9 mouse cellular contexts compared by ENCODE assay signal in the genomic region with DNA sequence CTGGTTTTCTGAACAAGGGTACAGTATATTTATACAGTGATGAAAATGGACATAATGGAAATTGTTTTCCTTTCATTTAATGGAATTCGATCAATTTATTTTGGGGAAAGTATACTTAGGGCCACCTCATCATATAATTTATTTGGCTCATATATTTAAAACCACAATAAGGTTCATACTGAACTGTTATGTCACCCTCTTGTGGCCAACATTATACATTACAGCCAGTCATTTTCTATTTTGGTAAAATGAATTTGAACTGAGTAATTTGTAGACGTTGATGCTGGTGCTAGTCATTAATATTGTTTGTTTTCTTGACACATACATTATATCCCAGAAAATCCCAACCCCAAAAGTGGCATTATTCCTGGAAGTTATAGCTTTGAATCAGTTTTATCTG. TPM values are rescaled to one million over a fixed set of nuclear protein-coding genes. Genes with fewer than 3 reads are reported as not detected.
DNase-seq lines count a peak whose midpoint lies in the region; ATAC-seq and TF ChIP-seq lines count a peak whose summit lies in the region.
"Had no signal": no experiment of that assay in that cellular context is flagged by ENCODE, and none has a peak within 500 bp of the region (broad histone marks: within the 10 kb centered on the region; RNA-seq: fewer than 3 reads in every experiment).

No protein-coding gene starts in this region.

- no peak overlapping the region for H3K27ac ChIP-seq in forebrain, embryonic 14.5 days (ENCODE audit: low read depth, low read length)
- no peak overlapping the region for H3K27ac ChIP-seq in forebrain, embryonic 11.5 days (ENCODE audit: low read depth, low read length)
- H3K27ac ChIP-seq: embryonic facial prominence, embryonic 15.5 days had no signal

- ATAC-seq in forebrain, embryonic 14.5 days = no peak
- no peak for ATAC-seq in forebrain, embryonic 11.5 days (replicated peaks; ENCODE audit: low FRiP score)

- H3K9me3 ChIP-seq in forebrain, embryonic 14.5 days (replicated peaks; ENCODE audit: control insufficient read depth, low read length) = no peaks in the 10 kb centered on the region
- no peaks in the 10 kb centered on the region for H3K9me3 ChIP-seq in forebrain, embryonic 11.5 days (ENCODE audit: control insufficient read depth, low read length)
- H3K9me3 ChIP-seq: embryonic facial prominence, embryonic 15.5 days had no signal

- H3K4me3 ChIP-seq in forebrain, embryonic 14.5 days (ENCODE audit: low read depth, low read length) = no peak overlapping the region
- no peak overlapping the region for H3K4me3 ChIP-seq in forebrain, embryonic 11.5 days (ENCODE audit: low read depth, low read length)
- H3K4me3 ChIP-seq in lung, adult 2 months (replicated peaks; ENCODE audit: extremely low read depth, low read depth, low read length) = no peak overlapping the region
- H3K4me3 ChIP-seq: embryonic facial prominence, embryonic 15.5 days had no signal

- WGBS in forebrain, embryonic 14.5 days = 44% methylated on average over 2 of the region's 2 CpGs
- 58% methylated on average over 2 of the region's 2 CpGs for WGBS in forebrain, embryonic 11.5 days
- WGBS in lung, adult 2 months = 28% methylated on average over 2 of the region's 2 CpGs

- H3K27me3 ChIP-seq in forebrain, embryonic 14.5 days (replicated peaks; ENCODE audit: control insufficient read depth, insufficient read depth, low read length) = no peaks in the 10 kb centered on the region
- H3K27me3 ChIP-seq in forebrain, embryonic 11.5 days (ENCODE audit: control insufficient read depth, insufficient read depth, low read length) = no peaks in the 10 kb centered on the region
- H3K27me3 ChIP-seq: embryonic facial prominence, embryonic 15.5 days had no signal

- peaks cover 29% of the 10 kb centered on the region for H3K36me3 ChIP-seq in forebrain, embryonic 14.5 days (ENCODE audit: control insufficient read depth, insufficient read depth, low read length)
- H3K36me3 ChIP-seq in forebrain, embryonic 11.5 days (ENCODE audit: control insufficient read depth, insufficient read depth, low read length) = peaks cover 2% of the 10 kb centered on the region; the same call in 1 of the 2 replicates

- peak; percentile 68 for DNase-seq in forebrain, embryonic 14.5 days (ENCODE audit: low spot score)
- no peak for DNase-seq in forebrain, embryonic 11.5 days (ENCODE audit: low spot score)
- DNase-seq in lung, adult 2 months = no peak
- DNase-seq in lung, postnatal 14 days = no peak
- peak; percentile 14 for DNase-seq in embryo, embryonic 10 days (ENCODE audit: low spot score)
- peak; percentile 54 for DNase-seq in retina, postnatal 1 day
- no peak for DNase-seq in adrenal gland, adult 8-10 months
- DNase-seq in adrenal gland, postnatal 10 days = no peak

- H3K4me2 ChIP-seq in forebrain, embryonic 14.5 days (ENCODE audit: low read length) = no peak overlapping the region
- no peak overlapping the region for H3K4me2 ChIP-seq in forebrain, embryonic 11.5 days (ENCODE audit: low read depth, low read length, severe bottlenecking)
- H3K4me2 ChIP-seq: embryonic facial prominence, embryonic 15.5 days had no signal

- H3K9ac ChIP-seq in forebrain, embryonic 14.5 days (ENCODE audit: low read length) = no peak overlapping the region
- H3K9ac ChIP-seq in forebrain, embryonic 11.5 days (ENCODE audit: low read length) = no peak overlapping the region
- H3K9ac ChIP-seq: embryonic facial prominence, embryonic 15.5 days had no signal

- H3K4me1 ChIP-seq in forebrain, embryonic 14.5 days (ENCODE audit: control insufficient read depth, insufficient read depth, low read length) = no peaks in the 10 kb centered on the region
- H3K4me1 ChIP-seq in forebrain, embryonic 11.5 days (replicated peaks; ENCODE audit: control insufficient read depth, insufficient read depth, low read length) = no peaks in the 10 kb centered on the region
- H3K4me1 ChIP-seq in lung, adult 2 months (ENCODE audit: control insufficient read depth, insufficient read depth, low read length) = no peaks in the 10 kb centered on the region
- H3K4me1 ChIP-seq: embryonic facial prominence, embryonic 15.5 days had no signal

- TF ChIP-seq POLR2A in lung, adult 2 months (IDR thresholded peaks at IDR 0.05; ENCODE audit: borderline replicate concordance, extremely low read depth, low read depth, low read length) = no peak

- peak; percentile 19; the same call in 1 of the 2 replicates for TF ChIP-seq CTCF in lung, adult 2 months (IDR thresholded peaks at IDR 0.05; ENCODE audit: insufficient read depth, low read length)

RNA-seq across cellular contexts. Expression of a gene that starts 58.6 kb away (rescaled TPM):
- polyA plus RNA-seq in forebrain, embryonic 14.5 days (2014; fragmentation: Nextera tagmentation; extraction: Ambion mirVana) = 12.3 and 13.4 TPM in 2 replicates
- polyA plus RNA-seq in forebrain, embryonic 11.5 days (2014; fragmentation: Nextera tagmentation; extraction: Ambion mirVana) = 14.0 and 19.6 TPM in 2 replicates
- 10.2 and 14.3 TPM in 2 replicates for polyA plus RNA-seq in lung, adult 2 months (2012; rRNA removed)
- total RNA-seq in adrenal gland, adult 8-10 months (2022) = 10 to 100 TPM; 85.6 to 99.8 (median 95.5) TPM
- total RNA-seq in adrenal gland, postnatal 10 days (2021) = 10 to 100 TPM; 67.0 to 84.1 TPM

Comparison
In these comparisons a context has a peak if more than half of its experiments do, and no peak if none do; other contexts are left out.
1. DNase-seq: peak in forebrain, embryonic 14.5 days (single experiment), embryo, embryonic 10 days (single experiment) and retina, postnatal 1 day (single experiment); none in forebrain, embryonic 11.5 days (single experiment), lung, adult 2 months (single experiment), lung, postnatal 14 days (single experiment), adrenal gland, adult 8-10 months (single experiment) and adrenal gland, postnatal 10 days (single experiment).